Mouse (Mus musculus): ENCODE data around the gene Pop5.

The Pop5 gene

DNA sequence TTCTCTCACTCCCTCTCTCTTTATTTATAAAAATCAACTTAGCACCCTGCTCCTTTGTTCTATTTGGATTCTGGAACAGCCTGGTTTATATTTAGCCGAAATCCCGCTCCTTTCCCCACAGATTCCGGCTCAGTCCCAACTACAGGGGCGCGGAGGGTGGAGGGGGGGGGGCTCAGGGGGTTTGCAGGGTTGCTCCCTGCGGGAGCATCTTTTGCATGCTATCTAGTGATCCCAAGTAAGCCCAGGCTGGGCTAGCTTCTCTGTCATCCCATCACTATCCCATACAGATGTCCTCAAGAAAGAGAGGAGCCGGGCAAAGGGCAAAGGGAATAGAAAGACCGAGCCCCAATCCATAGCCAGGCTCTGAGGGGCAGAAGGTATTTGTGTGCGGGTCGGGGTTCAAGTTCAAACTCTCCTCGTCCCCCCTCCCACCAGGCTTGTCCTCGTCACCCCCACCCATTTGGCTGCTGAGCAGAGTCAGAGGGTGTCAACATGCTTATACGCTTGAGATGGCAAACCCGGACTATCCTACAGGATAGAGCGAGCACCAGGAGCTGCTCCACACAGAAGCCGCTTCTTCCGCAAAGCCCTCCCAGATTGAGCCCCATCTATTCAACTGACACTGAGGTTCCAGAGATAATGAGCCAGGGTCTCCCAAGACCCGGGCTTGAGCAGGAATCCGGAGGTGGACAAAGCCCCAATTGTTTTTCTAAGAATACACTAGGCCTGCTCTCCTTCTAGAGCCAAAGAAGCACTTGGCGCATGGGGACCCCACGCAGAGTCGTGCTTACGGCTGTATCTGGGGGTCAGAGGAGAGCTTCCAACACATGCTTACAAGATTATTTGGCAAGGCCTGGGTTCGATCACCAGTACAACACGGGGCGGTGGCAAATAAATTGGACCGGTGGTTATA, 20.1 kb upstream of the Pop5 start:
- no peak for DNase-seq

DNA sequence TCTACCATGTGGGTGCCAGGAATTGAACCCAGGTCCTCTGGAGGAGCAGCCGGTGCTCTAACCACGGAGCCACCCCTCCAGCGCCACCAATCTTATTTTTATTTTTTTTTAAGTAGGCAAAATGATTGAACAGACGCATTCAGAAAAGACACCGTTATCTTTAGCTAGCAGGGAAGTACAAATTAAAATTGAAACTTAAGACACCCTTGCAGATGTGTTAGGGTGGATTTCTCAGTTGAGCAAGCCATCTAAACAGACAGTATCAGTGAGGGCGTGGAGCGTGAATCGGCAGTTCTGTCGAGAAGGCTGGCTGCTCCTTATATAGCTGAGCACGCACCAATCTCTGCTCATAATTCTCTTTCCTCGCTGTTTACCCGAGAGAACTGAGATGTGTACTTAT, 17.6 kb upstream of the Pop5 start:
- no peak for DNase-seq

DNA sequence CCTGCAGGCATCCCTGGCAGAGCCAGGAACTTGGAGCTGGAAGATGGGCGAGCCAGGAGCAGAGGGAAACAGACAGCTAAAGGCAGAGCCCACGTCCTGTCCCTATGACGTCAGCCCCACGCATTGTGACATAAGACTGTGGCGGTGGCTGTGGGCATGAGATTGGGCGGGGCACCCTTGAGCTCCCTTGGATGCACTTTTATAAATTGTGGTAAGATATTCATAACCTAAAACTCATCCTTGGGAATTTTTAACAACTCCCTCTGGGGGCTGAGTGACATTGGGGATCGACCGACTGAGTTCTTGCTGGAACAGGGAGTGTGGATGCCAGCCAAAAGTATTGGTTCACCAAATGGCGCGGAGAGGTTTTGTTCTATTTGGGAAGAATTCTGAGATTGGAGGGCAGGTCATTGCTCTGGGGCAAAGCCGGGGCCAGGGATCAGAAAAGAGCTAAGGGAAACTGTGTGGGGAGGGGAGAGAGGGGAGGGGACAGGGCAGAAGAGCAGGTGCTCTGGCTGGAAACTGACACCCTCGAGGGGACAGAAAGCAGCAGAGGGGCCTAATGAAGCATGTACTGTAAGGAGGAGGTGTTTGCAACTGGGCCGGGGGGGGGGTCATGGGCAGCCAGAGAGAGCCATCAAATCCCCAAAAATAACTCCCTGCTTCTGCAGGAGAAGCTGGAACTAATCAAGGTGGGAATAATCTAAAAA, 14.6 kb upstream of the Pop5 start:
- no peak for DNase-seq

DNA sequence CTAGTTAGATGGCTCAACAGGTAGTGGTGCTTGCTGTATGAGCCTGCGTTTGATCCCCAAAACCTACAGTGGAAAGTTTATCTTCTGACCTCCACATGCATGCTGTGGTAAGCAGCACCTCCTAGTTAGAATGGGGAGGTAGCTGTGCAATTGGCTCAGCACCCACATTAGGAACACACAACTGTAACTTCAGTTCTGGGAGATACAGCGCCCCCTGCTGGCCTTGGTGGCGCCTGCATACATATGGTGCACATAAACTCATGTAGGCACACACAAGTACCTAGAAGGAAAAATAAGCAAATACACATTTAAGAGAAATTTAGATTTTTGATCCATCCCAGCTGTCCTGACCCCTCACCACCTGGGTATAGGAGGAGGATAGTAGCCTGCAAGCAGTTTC, 13.2 kb upstream of the Pop5 start:
- no peak for DNase-seq

DNA sequence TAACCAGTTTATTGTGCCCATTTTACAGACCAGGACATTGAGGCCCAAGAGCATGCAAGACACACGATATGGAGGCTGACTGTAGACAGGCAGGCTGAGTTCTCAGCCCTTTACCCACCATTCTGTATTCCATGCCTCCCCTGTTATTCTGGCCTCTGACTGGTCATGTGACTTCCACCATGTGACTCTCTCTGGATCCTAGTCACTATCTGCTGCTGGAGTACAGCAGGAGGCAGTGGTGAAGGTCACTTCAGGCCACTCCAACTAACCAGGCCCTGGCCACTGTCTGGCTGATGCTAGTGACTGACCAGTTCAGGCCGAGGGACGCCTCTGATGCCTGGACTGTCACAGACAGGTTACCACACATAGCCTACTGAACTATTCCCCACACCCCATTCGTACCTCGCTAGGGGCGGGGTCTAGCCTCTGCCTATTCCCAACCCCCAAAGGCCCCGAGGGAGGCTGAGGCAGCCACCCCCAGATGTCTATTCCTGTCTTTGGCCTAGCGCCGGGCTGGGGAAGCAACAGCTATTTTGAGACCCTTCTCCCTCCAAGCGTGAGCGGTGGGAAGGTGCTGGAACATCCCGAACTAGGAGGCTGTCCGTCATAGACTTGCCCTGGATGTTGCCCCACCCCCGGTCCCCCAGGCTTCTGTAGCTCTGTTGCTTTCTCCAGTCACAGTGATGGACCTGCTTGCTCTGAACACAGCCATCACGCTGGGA, 4.6 kb upstream of the Pop5 start:
- no peak for DNase-seq

DNA sequence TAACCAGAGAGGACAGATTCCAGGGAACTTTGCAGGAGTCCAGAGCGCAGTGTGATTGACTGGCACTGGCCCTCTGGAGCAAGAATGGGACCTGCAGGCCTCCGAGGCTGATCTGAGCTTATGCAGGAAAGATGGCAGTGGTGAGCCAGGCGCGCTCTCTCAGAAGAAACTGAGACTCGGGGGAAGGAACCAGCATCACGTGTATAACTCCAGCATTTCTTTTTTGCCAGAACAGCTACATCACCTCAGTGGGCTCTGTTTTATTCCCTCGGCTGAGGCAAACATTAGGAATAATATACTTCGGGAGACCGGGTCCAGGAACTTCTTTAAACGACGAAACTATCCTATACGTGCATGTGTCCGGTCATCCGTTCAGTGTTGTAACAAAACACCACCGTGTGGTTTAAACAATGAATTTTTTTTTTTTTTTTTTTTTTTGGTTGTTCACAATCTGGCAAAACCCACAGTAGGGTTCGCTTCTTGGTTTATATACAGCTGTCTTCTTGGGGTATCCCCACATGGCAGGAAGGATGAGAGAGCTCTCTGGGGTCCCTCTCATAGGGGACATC, 4.0 kb upstream of the Pop5 start:
- DNase-seq, result no peak

DNA sequence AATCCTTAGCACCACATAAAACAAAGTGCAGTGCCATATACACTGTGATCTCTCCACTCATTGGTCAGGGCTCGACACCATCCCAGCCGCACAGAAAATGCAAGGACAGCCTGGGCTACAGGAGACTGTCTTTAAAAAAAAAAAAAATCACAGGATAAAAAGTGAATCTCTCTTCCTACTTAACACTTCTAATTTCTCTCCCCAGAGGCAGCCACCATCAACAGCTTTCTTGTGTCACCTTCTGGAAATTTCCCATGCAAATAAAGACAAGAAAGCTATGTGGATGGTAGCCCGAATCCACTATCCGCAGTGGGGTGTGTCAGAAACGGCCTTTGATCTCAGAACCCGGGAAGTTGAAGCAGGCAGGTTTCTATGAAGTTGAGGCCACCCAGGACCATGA, 3.1 kb upstream of the Pop5 start:
- no peak for DNase-seq

DNA sequence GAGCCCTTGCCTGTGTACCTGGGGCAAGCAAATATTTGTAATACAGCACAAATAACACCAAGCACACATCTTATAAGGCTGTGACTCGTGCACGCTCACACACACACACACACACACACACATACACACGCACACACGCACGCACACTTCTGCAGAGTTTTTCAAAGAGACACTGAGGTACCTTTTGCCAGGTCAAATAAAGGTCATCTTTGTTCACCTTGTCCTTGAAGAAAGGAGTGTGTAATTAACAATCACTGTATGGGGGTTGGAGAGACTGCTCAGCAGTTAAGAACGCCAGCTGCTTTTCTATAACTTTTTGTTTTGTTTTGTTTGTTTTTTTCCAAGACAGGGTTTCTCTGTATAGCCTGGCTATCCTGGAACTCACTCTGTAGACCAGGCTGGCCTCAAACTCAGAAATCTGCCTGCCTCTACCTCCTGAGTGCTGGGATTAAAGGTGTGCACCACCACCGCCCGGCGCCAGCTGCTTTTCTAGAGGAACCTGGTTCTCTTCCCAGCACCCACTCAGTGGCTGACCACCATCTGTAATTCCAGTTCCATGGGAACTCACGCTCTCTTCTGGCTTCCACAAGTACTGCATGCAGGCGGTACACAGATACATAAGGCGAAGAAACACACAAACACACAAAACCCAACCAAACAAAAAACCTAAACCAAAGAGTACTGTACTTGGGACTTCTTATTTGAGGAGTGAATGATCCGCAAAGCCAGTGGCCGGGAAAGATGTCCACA, 2.4 kb upstream of the Pop5 start:
- DNase-seq, result no peak

DNA sequence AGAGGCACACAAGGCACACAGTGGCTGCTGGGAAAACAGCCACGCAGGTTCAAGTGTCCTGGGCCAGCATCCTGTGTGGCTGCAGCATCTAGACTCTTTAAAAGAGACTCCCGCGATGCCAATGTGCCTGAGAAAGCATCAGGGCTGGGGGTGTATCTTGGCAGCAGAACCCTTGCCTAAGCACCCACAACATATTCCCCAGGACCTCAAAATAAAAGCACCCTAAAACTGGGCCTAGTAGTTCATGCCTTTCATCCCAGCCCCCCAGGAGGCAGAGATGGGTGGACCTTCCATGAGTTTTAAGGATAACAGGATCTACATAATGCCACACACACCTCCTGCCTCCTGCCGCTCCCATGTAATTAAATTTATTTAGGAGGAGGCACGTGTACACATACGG, 1.1 kb upstream of the Pop5 start:
- no peak for DNase-seq

DNA sequence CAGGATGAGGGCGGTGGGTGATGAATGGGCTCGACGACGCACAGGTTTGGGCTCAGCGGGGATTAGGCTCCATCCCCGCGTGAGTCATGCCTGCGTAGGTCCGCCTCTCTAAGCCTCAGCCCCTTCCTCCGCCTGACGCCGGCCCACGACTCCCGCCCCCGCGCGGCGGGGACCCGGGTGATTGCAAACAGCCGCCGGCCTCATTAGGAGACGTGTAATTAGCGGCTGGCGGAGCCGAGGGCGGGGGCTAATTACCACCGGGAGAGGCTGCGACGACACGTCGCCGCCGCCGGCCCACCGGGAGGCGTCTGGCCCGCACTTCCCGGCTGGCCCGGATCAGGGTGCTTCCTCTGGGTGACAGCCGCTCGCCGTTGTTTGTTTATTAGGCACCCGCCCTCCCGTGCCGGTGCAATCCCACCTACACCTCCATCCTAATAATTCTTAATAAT, 289 bp upstream of the Pop5 start:
- peak in 1 of 2 experiments; percentile 55 for DNase-seq

DNA sequence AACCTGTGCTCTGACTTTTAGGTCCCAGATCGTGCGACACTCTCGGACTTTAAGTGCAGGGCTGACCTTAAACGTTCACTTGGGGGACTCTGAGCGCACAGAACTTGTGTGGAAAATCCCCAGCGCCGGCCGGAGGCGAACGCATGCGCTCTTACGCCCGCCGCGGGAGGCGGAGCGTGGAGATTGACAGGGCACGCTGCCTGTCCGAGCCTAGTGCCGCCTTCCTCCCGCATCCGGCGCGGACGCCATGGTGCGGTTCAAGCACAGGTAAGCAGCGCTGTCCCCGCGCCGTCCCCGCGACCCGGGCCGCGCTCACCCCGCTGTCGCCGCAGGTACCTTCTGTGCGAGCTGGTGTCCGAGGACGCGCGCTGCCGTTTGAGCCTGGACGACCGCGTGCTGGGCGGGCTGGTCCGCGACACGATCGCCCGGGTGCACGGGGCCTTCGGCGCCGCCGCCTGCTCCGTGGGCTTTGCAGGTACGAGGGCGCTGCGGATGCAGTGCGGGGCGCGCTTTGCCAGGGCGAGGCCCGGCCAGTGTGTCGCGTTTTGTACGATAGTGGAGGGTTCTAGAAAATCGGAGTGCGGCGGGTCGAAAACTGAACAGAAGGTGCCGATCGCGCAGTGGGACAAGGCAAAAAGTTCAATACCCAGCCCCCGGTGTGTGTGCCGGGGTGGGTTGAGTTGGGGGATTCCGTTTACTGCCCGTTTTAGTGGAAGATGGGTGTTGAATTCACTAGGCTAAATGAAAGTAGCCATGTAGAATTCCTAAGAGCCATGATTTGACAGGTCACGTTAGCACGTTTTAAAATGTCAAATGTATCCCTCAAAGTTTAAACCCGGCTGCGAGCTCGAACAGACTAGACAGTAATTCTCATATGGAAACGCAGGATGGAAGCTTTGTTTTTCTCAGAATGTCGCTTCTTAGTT, 2.4 kb downstream of the Pop5 start:
- DNase-seq, result peak; percentile 94 to 96

DNA sequence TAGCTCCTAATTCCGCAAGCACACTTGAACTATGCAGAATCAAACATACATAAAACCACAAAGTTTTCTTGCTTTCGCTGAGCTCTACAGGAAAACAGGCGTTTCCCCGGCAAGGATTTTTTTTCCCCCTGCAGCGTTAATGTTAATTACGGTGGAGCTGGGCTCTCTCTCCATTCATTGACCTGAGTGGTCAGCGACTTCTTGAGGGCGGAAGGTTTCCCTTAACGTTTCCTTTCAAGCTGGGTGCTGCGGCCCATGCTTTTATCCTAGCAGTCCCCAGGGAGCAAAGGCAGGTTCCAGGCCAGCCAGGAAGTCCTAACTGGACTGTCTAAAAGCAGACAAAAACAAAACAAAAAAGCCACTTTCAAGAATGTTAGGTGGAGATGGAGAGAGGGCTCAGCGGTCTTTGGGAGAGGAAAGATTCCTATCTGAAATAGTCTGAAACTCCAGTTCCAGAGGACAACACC, 3.1 kb downstream of the Pop5 start:
- DNase-seq, result peak in 1 of 2 experiments; percentile 33

DNA sequence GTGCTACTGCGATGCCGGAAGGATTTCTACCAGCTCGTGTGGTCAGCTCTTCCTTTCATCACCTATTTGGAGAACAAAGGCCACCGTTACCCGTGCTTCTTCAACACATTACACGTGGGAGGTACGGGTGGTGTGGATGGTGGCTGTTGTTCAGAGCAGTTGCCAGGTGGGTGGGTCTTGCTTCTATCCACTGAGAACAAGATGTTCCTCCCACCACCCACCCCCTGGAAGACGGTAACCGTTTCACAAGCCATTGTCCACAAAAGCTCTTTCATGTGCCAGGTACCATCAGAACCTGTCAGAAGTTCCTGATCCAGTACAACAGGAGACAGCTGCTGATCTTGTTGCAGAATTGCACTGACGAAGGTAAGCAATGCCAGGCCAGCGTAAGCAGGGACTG, 4.6 kb downstream of the Pop5 start:
- DNase-seq, result no peak

DNA sequence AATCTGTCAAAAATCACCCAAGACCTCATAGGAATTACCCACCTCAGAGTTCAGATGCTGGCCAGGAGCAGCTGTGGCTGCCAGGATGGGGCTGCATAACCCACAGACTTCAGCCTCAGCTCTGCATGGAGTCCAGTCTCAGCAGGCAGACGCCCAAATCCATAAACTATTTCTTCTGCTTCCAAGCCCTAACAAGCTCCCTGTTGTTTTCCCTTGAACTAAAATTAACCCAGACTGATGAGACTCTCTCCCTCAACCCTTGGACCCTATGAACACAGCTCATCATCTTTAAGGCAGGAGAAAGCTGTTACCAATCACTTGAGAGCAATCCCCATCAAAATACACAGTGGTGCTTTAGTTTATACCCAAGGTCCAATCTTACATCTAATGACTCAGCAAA, 19.8 kb downstream of the Pop5 start:
- no peak for DNase-seq

DNA sequence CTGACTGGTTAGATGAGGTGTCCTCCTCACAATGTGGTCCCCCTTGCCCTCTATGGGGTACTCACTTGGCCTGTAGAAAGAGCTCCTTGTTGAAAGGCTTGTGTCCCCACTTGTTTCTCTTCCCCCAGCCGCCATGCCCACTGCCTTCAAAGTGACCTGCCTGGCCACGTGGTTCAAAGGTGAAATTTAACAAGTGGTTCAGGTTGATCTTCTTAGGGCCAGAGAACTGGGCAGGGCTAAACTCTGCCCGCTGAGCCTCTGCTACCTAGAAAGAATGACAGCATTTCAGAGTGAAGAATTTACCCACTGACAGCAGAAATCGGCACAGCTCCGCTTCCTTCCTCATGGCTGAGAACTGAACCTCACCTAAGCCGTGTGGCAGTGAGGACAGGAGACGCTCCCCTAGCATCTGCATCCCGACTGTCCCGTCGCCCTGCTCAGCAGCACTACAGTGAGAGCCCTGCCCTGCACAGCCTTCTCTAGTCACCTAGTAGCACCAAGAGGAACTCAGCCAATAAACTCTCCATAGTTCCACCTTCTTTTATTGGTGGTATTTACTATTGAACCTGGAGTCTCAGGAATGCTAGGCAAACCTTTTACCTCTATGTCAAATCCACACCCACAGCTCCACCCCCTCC, 21.4 kb downstream of the Pop5 start:
- peak in 1 of 2 experiments; percentile 43 for DNase-seq

DNA sequence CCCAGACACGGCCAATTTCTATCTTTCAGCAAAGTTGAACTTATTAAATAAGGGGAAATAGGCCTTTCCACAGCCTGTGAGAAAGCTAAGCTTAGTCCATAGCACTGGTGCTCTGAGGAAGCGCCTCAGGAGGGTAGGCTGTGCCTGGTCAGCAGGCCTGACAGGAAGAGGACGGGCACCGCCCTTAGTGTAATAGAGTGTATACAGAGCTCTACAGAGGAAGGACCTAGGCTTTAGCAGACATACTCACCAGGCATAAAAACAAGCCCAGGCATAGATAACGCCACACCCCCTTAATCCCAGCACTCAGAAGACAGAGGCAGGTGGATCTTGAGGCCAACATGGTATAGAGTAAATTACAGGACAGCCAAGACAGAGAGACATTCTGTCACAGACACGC, 24.7 kb downstream of the Pop5 start:
- DNase-seq, result no peak

DNA sequence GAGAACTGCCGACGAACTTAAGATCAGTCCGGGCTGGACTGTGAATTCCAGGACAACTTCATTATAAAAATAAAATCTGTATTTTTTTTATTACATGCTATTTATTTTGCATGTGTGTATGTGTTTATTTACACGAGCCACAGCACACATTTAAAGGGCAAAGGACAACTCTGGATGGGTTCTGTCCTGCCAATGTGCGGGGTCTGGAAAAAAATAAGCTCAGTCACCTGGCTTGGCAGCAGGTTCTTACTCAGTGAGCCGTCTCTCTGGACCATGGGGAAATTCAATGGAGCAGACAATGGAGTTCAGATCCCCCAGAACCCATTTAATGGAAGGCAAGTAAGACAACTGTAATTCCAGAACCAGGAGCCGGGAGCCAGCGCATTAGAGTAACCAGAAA, 25.5 kb downstream of the Pop5 start:
- no peak for DNase-seq

DNA sequence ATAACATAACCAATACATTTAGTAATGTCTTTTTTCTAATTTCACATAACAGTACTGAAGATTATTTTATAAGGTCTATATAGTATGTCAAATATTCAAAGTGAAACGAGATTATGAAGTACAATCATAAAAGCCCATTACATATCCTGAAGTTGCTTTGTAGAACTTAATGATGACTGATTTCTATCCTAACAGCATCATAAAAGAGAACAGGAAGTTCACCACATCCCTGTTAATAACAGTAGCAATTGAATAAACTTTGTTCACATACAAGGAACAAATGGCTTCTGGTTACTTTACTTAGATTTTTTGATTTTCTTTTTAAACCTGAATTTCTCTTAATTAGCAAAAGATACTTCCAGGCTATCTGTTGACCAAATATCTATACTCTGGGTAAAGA, 26.2 kb downstream of the Pop5 start:
- no peak for DNase-seq

DNA sequence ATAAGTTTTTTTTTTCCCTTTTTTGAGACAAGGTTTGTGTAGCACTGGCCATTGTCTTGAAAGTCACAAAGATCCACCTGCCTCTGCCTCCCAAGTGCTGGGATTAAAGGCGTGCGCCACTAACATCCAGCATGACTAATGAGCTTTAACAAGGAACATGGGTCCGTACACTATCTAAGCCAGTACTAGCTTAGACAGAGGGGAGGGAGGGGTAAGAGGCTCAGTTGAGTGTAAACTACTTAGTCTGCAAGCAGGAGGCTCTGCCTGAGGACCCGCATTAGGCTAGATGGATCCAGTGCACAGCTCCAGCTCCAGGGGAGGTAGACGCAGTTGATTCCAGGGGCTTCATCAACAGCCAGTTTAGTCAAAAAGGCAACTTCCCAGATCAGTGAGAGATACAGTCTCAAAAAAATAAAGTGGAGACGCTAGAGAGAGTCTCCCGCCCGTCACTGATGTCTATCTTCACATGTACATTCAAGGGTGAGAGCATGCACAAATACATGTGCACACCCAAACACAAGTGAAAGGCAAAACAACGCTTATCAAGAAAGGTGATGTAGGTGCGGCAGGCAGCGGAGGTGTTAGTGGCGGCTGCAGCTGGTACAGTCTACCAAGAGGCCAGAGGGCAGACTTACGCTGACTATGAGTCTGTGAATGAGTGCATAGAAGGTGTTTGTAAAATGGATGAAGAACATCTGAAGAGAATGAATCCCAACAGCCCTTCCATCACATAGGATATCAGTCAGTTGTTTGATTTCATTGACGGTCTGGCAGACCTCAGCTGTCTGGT, 27.1 kb downstream of the Pop5 start:
- DNase-seq, result no peak

DNA sequence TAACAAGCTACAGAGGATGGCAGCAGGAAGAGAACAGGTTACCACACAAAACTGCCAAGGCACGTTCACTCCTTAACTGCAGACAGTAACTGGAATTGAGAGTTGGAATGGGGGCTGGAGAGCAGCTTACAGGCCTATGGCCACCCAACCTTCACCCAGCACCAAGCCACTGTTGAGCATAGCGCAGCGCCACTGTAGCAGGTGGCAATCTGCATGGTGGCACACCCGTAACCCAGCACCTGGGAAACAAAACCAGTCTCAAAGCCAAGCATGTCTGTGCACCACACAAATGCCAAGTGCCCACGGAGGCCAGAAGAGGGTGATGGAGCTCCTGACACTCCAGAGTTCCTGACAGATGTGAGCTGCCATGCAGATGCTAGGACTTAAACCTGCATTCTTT, 30.7 kb downstream of the Pop5 start:
- no peak for DNase-seq

Data from kidney, adult 8-10 months (tissue).